Mouse (Mus musculus) brown adipose tissue, adult 24 weeks (tissue): ENCODE results near the gene Tomm6. TPM values are rescaled to one million over a fixed set of nuclear protein-coding genes. Genes with fewer than 3 reads are reported as not detected.
A peak's percentile ranks its signal among the peaks of the same experiment; 100 is the strongest.

Source experiments
- H3K27ac ChIP-seq: fragments of 200-500 bp; replicated peaks from 2 replicates; pipeline ENCODE4 v1.5.1; 2012; ENCODE audit warnings: low read depth, mild to moderate bottlenecking, low read length
- H3K4me1 ChIP-seq: fragments of 200-500 bp; 2 replicates; pipeline ENCODE4 v1.6.1; 2012; ENCODE audit warnings: low read length, mixed read lengths; ENCODE audit not compliant: control insufficient read depth, insufficient read depth, insufficient read length
- H3K4me3 ChIP-seq: fragments of 200-500 bp; 2 replicates; pipeline ENCODE4 v1.5.1; 2012; ENCODE audit warnings: low read depth, mild to moderate bottlenecking, low read length, moderate library complexity; ENCODE audit not compliant: insufficient read depth
- polyA plus RNA-seq: library from polyadenylated mRNA; stranded (reverse); fragments of >200 nt; gene quantifications from 2 replicates; pipeline ENCODE4 v1.2.4, GENCODE M21; 2012; ENCODE audit not compliant: missing spikeins, insufficient read depth, insufficient read length

The Tomm6 gene
- polyA plus RNA-seq, 1 experiment: 307 TPM

DNA sequence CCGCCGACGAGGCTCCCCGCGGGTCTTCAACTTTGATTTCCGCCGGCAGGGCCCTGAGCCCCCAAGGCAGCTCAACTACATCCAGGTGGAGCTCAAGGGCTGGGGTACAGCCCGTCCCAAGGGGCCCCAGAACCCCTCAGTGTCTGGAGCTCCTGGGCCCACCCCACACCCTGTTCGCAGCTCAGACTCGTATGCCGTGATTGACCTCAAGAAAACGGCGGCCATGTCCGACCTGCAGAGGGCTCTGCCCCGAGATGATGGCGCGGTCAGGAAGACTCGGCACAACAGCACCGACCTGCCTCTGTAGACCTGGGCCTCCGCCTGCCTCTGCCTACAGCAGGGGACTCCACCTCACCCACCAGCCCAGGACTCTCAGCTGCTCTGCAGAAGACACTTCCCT lies 15.4 kb upstream of the Tomm6 start:
- no peak overlapping the region for H3K4me3 ChIP-seq
- no peak overlapping the region for H3K27ac ChIP-seq
- no peaks in the 10 kb centered on the region for H3K4me1 ChIP-seq

DNA sequence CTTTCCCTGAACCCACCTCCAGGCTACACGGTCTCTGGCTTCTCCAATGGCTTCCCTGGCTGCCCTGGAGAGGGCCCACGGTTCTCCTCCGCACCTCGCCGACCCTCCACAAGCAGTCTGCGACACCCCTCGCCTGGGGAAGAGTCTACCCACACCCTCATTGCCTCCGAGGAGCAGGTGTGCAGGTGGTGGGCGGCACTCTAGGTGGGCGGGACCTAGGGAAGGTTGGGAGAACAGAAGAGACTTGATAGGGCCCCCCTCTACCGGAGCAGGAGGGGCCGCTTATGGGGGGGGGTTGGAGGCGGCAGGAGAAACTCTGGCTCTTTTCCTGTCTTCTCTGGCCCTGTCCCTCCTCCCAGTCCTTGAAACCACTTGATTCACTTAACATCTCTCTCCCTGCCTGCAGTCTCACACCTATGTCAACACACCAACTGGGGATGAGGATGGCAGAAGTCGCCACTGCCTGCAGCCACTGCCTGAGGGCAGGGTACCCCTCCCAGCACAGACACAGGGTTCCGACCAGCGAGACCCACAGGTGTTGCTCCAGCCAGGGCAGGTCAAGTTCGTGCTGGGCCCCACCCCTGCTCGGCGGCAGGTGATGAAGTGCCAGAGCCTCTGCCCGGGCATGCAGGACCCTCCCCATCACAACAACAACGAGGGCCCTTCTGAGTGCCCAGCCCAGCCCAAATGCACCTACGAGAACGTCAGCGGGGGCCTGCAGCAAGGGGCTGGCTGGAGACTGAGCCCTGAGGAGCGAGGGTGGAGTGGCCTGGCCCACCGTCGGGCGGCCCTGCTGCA lies 14.6 kb upstream of the Tomm6 start:
- H3K4me3 ChIP-seq: no peak overlapping the region
- H3K4me1 ChIP-seq: no peaks in the 10 kb centered on the region
- H3K27ac ChIP-seq: no peak overlapping the region

DNA sequence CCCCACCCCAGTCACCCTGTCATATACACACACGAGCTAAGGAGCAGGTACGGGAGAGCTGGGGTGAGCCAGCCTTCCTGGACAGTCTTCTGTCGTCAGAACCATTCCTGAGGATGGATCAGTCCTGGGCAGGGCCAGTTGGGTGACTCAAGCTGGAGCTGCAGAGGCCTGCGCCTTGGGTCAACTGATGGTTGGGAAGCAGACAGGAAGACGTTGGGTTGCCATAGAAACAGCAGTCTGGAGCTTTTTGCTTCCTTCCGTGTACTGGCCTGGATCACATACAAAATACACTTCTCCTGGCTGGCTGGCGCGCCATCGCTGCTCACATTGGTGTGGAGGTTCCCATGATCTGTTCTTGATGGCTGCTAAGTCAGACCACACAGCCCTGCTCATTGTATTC lies 13.6 kb upstream of the Tomm6 start:
- H3K4me3 ChIP-seq: no peak overlapping the region
- no peaks in the 10 kb centered on the region for H3K4me1 ChIP-seq
- no peak overlapping the region for H3K27ac ChIP-seq

DNA sequence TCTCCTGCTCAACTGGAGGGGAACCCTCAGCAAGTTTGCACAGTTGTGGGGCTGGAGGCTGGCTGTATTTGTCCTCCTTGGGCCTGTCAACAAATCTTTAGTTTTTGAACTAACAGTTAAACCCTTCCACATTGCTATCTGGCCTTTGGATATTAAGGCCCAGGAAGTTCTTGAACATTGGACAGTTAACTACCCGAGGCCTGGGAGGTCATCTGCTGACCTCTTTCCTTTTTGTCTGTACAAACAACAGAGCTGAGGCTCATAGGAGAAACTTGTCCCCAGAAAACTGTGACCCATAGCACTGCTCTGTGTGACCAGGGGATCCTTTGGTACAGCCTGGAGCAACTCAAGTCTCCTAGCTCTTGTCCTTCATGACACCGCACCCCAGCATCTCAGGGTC lies 10.9 kb upstream of the Tomm6 start:
- H3K4me3 ChIP-seq: no peak overlapping the region
- H3K27ac ChIP-seq: no peak overlapping the region
- no peaks in the 10 kb centered on the region for H3K4me1 ChIP-seq

DNA sequence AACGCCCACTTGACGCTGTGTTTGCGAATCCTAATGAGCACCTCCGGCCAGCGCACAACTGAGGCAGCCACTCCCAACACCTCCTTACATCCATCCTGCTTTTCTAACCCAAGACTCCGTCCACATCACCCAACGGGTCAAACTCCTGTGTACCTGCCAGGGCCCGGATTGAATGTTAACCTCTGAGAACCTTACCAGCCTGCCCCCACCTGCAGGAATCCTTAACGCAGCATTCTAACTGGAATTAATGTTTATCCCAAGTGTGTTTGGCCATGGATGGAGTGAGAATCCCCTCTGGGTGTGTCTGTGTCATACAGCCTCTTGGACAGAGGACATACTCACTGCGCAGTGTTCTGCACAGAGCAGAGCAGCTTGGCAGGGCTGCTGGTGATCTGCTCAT lies 10.0 kb upstream of the Tomm6 start:
- no peak overlapping the region for H3K4me3 ChIP-seq
- H3K27ac ChIP-seq: no peak overlapping the region

DNA sequence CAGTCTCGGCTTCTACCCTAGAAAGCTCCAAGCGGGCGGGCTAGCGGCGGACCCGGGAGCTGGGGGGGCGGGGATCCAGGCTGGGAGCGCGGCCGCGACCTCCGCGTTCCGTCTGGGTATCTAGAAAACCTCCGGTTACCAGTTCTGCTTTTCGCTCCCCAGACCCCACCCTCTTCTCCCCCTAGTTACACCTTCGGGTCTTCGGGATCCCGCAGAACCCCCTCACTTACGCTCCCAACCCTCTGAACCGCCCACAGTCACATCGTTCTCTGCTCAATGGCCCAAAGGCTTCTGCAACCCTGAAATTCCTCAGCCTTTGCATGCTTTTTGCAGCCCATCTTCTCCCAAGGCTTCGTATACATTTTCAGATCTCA lies 7.1 kb upstream of the Tomm6 start:
- H3K4me3 ChIP-seq: peak overlapping the region; percentile 78
- H3K4me1 ChIP-seq: no peaks in the 10 kb centered on the region
- no peak overlapping the region for H3K27ac ChIP-seq

More for the DNA sequence above, 10.0 kb upstream of the Tomm6 start:
- H3K4me1 ChIP-seq: no peaks in the 10 kb centered on the region

DNA sequence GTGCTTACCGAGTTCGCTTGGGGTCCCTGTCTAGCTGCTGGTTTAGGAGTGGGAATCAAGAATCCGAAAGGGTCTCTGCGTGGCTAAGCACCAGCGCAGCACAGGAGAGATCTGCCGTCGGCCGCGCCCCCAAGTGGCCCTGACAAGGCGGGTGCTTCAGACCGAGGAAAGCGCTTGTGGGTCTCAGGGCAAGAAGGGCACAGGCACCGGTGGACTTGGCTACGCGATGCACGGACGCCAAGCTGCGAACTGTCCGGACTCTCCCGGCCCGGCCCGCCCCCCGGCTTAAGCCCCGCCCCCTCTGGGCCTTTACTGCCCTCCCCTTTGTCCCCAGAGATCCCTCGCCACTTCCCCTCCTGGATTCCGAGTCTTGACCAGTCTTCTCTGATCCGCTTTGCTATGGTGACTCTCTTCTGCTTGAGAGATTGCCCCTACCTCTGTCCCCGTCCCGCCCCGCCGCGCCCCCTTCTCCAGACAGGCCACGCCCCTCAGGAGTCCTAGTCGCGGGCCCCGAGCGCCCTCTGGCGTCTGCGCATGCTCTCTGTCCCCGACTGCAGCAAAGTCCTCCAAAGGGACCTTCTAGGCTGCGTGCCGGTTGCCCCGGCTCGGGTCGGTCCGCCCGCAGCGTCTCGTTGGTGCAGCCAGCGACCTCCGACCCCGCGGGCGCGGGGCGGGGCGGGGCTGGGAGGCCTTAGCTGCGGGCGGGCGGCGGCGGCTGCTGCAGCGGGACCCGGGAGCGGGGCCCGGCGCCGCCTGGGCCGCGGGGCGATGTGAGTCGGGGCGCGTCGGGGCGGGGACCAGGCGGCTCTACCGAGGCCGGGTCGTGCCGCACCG lies 6.5 kb upstream of the Tomm6 start, which contains the start of gene Prickle4:
Gene Prickle4, minus strand, starts transcription at position 234 of the 834 bp plus-strand sequence.
- peak within 1 kb of the TSS; percentile 73 for H3K27ac ChIP-seq
- H3K4me1 ChIP-seq: no peaks in the 10 kb centered on the region
- H3K4me3 ChIP-seq: peak within 1 kb of the TSS; percentile 78

DNA sequence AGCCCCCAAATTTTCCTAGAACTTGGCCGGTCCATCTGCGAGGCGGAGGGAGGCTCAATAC lies 6.1 kb upstream of the Tomm6 start, which contains the start of gene Gm21981:
Gene Gm21981, minus strand, starts transcription at position 14 of the 61 bp plus-strand sequence.
- Histone ChIP-seq H3K27ac (peak within 1 kb of the TSS; percentile 73), H3K4me1 (no peaks in the 10 kb centered on the region; the same call in 1 of the 2 replicates), H3K4me3 (peak within 1 kb of the TSS; percentile 78)

DNA sequence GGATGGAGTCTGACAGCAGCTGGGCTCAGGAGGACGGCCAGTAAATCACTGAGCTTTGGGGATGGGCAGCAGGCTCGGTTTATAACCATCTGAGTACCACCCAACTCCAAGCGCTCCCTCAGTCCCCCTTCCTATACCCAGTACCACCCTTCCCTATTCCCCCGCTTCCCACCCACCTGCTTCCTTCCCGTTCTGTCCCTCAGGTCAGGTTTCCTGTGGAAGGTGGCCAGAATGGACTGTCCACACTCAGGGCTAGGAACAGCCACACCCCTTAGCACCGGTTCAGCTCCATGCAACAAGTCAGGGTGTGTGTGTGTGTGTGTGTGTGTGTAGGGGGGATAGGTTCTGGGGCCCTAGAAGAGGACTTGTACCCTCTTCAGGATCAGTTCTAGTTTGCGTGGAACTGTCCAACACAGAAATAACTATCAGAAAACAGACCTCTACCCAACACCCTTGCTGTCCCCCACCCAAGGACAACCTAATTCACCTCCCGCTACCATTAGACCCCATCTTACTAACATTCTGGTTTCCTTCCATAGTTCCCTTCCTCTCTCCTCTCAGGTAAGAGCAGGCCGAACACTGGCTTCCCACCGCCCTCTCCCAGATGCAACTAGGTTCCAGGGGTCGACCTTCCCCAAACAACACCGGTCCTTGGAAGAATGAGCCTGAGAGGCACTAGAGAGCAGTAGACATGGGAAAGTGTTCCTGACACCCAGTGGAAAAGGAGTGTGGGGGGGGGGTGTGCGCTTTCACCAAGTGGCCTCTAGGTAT lies 5.7 kb upstream of the Tomm6 start:
- H3K4me1 ChIP-seq: peaks cover 2% of the 10 kb centered on the region; the same call in 1 of the 2 replicates
- peak overlapping the region; percentile 78 for H3K4me3 ChIP-seq
- peak overlapping the region; percentile 73 for H3K27ac ChIP-seq

DNA sequence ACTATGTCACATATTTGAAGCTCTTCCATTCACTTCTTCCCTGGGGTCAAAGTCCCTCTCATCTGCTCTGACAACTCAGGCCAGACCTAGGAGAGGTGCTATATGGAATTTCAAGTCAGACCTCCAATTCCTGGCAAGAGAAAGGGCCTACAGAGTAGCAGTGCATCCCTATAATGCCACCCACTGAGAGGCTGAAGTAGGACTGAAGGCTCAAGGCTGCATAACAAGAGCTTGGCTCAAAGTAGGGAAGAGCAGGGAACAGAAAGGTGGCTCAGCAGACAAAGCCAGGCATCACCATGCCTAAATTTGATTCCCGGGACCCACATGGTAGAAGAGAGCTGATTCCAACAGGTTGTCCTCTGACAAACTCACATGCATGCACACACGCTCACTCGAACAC lies 3.5 kb upstream of the Tomm6 start:
- no peak overlapping the region for H3K27ac ChIP-seq
- H3K4me1 ChIP-seq: peaks cover 2% of the 10 kb centered on the region; the same call in 1 of the 2 replicates
- no peak overlapping the region for H3K4me3 ChIP-seq

DNA sequence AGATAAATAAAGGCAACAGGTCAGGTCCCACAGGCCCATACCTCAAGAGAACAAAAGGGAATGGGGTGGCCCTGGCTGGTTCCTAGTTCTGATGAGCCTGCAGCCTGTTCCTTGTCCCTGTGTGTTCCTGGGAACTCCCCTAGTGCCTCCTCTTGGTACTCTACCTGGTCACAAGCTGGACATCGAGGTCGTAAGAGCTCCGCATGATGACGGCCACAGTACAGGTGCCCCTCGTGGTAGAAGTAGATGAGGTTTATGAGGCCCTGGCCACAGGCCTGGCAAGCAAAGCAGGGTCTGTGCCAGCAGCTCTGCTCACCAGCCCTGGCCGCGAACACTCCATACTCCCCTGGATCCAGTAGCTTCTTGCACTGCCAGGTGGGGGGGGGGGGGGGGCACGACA lies 1.7 kb upstream of the Tomm6 start:
- Histone ChIP-seq H3K27ac (no peak overlapping the region), H3K4me3 (no peak overlapping the region), H3K4me1 (peaks cover 2% of the 10 kb centered on the region; the same call in 1 of the 2 replicates)

DNA sequence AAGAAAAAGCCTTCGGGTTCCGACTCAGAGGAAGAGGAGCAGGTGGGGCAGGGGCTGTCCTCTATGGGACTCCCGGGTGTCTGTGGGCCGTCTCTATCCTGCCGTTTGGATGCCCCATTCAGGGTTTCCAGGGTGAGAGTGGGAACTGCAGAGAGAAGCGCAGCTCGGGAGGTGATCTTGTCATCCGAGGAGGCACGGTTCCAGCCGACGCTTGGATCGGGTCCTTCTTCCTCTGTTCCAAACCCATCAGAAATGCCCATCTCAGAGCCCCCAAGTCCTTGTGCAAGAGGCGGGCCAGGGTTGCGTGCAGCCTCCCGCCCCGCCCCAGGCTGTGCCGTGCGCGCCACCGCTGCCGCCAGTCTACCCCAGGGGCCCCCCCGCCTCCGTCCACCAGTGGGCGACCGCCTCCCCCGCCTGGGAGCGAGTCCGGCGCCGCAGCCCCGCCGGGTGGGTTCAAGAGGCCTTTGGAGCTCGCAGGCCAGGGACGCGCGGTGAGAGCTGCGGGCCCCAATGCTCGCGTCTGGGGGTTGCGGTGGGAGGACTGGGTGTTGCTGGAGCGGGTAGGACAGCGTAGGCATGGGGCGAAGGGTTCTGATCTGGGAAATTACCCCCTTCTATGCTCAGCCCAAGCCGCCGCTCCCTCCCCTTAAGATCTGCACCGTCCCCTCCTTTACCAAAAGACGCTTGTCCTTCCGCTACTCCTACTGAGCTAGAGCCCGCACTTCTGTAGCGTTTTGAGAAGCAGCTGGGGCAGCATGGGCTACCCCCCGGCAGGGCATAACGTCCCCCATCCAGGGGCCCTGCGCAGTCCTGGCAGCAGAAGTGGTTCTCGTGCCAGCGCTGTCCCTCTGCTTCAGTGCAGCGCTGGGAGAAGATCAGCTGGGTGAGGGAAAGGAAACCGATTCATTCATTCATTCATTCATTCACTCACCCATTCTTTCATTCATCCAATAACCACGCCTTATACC lies 706 bp upstream of the Tomm6 start, which contains the start of gene Frs3:
Gene Frs3, plus strand, starts transcription at position 423 of the 968 bp plus-strand sequence.
- Histone ChIP-seq H3K27ac (peak within 1 kb of the TSS; percentile 73), H3K4me3 (peak within 1 kb of the TSS; percentile 66)

DNA sequence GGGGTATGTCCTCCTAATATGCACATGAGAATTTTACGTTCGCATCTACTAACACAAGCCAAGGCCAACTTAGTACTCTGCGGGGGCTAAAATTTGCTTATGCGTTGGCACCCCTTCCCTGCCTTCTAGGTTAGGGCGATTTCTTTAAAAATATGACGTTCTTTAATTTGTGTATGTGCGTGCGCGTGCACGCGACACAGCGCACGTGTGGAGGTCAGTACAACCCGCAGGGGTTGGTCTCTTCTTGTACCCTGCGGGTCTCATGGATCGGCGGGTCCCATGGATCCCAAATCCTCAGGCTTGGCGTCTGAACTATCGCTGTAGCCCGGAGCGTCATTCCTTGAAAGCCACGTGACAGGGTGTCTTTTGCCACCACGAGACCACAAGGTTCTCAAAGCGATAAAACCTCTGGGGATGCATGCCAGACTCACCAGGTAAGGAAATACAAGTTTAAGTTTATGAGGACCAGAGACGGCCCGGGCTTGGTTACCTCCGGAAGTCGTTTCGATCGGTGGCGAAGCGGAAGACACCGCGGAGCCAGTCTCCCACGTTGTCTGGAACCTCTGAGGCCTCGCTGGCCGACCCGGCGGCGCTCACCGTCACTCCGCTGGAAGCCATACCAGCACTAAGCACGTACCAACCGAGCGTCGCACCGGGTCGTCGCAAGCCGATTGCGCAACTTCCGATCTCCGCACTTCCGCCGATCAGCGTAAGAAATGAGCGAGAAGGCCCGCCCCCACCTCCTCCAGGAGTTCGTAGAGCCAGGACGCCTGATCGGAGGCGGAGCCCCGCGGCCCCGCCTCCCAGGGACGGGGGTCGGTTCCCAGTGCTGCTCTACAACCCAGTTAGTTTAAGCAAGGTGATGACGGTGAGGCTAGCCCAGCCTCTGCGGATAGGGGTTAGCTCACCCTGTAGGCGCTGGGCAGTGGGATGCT lies 510 bp downstream of the Tomm6 start:
- Histone ChIP-seq H3K27ac (peak overlapping the region; percentile 73), H3K4me1 (peaks cover 2% of the 10 kb centered on the region; the same call in 1 of the 2 replicates), H3K4me3 (peak overlapping the region; percentile 66)

More for the DNA sequence above, 706 bp upstream of the Tomm6 start, which contains the start of gene Frs3:
- H3K4me1 ChIP-seq: peaks cover 2% of the 10 kb centered on the region; the same call in 1 of the 2 replicates
